Mouse (Mus musculus) neural tube, embryonic 13.5 days (tissue): ENCODE data around the gene Fggy. TPM values are rescaled to one million over a fixed set of nuclear protein-coding genes. Genes with fewer than 3 reads are reported as not detected.

Experiments used
- ATAC-seq: fragments of 200-750 bp; cut with Nextera tagmentation; 2 replicates; pipeline ENCODE4 v1.8.0; 2017; ENCODE audit warnings: low read depth, mild to moderate bottlenecking, moderate TSS enrichment, moderate library complexity
- H3K27ac ChIP-seq: fragments of 300-500 bp; sonication (generic); replicated peaks from 2 replicates; pipeline ENCODE4 v1.5.1; 2015; ENCODE audit warnings: moderate library complexity, mild to moderate bottlenecking, inconsistent platforms
- H3K27me3 ChIP-seq: fragments of 300-500 bp; sonication (generic); 2 replicates; pipeline ENCODE4 v1.6.1; 2015; ENCODE audit warnings: mild to moderate bottlenecking, inconsistent platforms
- H3K36me3 ChIP-seq: fragments of 300-500 bp; sonication (generic); 2 replicates; pipeline ENCODE4 v1.6.1; 2015; ENCODE audit warnings: mild to moderate bottlenecking, inconsistent platforms
- H3K4me1 ChIP-seq: fragments of 300-500 bp; sonication (generic); replicated peaks from 2 replicates; pipeline ENCODE4 v1.6.1; 2015; ENCODE audit warnings: inconsistent platforms
- H3K4me2 ChIP-seq: fragments of 300-500 bp; sonication (generic); 2 replicates; pipeline ENCODE4 v1.6.1; 2015; ENCODE audit warnings: inconsistent platforms, mild to moderate bottlenecking, moderate library complexity
- H3K4me3 ChIP-seq: fragments of 300-500 bp; sonication (generic); 2 replicates; pipeline ENCODE4 v1.5.1; 2015; ENCODE audit warnings: mild to moderate bottlenecking, inconsistent platforms
- H3K9ac ChIP-seq: fragments of 300-500 bp; sonication (generic); 2 replicates; pipeline ENCODE4 v1.6.1; 2015; ENCODE audit warnings: moderate library complexity, mild to moderate bottlenecking, inconsistent platforms
- H3K9me3 ChIP-seq: fragments of 300-500 bp; sonication (generic); 2 replicates; pipeline ENCODE4 v1.6.1; 2016; ENCODE audit warnings: inconsistent platforms
- WGBS: fragments of 180-500 bp; shearing (Covaris S2); methylation state at CpG from one replicate; pipeline ENCODE4 v1.1.7; 2015; 5-methylcytosine and 5-hydroxymethylcytosine counted together
- polyA plus RNA-seq: library from polyadenylated mRNA; unstranded; fragments of >200 nt; fragmentation: Nextera tagmentation; extraction: Ambion mirVana; gene quantifications from 2 replicates; pipeline ENCODE4 v1.2.1, GENCODE M21; 2015

The Fggy gene
- polyA plus RNA-seq, 1 experiment from 2014 or later: 6.9 TPM

- no peaks in the 10 kb centered on the region for H3K36me3 ChIP-seq
Measured at GRCm38 (mm10) chr4:95668543-95668942, 111.2 kb downstream of the Fggy start.

DNA sequence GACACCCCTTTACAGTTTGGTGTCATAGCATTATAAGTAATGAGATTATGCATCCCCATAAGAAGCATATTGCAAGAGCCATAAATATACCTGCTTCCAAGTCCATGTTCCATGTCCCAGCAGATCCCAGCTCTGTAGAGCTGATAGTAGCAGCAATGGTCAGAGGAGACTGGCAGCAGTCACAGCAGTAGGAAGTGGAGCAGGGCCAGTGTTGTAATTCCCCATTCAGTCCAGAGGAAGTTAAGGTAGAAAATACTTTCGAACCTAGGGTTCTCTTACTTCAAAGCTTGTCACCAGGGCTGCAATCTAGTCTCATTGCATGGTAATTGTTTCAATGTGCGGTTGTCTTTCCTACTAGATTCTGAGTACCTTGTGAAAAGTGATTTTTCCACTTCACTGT, 112.0 kb downstream of the Fggy start:
- Histone ChIP-seq H3K27ac (no peak overlapping the region), H3K9ac (no peak overlapping the region), H3K9me3 (no peaks in the 10 kb centered on the region), H3K4me3 (no peak overlapping the region), H3K27me3 (no peaks in the 10 kb centered on the region), H3K4me1 (no peaks in the 10 kb centered on the region), H3K36me3 (no peaks in the 10 kb centered on the region), H3K4me2 (no peak overlapping the region)
- WGBS: 53% methylated on average over 2 of the region's 2 CpGs
- ATAC-seq: no peak

More at GRCm38 (mm10) chr4:95668543-95668942, 111.2 kb downstream of the Fggy start:
- H3K9me3 ChIP-seq: no peaks in the 10 kb centered on the region
- no peak overlapping the region for H3K27ac ChIP-seq
- 83% methylated on average over 3 of the region's 3 CpGs for WGBS
- no peaks in the 10 kb centered on the region for H3K27me3 ChIP-seq
- ATAC-seq: no peak
- no peak overlapping the region for H3K4me2 ChIP-seq
- H3K9ac ChIP-seq: no peak overlapping the region
- no peaks in the 10 kb centered on the region for H3K4me1 ChIP-seq
- H3K4me3 ChIP-seq: no peak overlapping the region

GRCm38 (mm10) chr4:95670559-95670958, 113.3 kb downstream of the Fggy start:
- Histone ChIP-seq H3K4me1 (no peaks in the 10 kb centered on the region), H3K4me2 (no peak overlapping the region), H3K9ac (no peak overlapping the region), H3K4me3 (no peak overlapping the region), H3K36me3 (no peaks in the 10 kb centered on the region), H3K27me3 (no peaks in the 10 kb centered on the region), H3K27ac (no peak overlapping the region), H3K9me3 (no peaks in the 10 kb centered on the region)
- 63% methylated on average over 3 of the region's 3 CpGs for WGBS
- no peak for ATAC-seq

- no peak overlapping the region for H3K4me2 ChIP-seq
- H3K27me3 ChIP-seq: no peaks in the 10 kb centered on the region
- H3K4me3 ChIP-seq: no peak overlapping the region
- no peaks in the 10 kb centered on the region for H3K36me3 ChIP-seq
- no peak for ATAC-seq
- H3K9ac ChIP-seq: no peak overlapping the region
- no peak overlapping the region for H3K27ac ChIP-seq
- 100% methylated on average over 1 of the region's 1 CpGs for WGBS
- H3K9me3 ChIP-seq: no peaks in the 10 kb centered on the region
- H3K4me1 ChIP-seq: no peaks in the 10 kb centered on the region
Measured at GRCm38 (mm10) chr4:95672039-95672438, 114.7 kb downstream of the Fggy start.

DNA sequence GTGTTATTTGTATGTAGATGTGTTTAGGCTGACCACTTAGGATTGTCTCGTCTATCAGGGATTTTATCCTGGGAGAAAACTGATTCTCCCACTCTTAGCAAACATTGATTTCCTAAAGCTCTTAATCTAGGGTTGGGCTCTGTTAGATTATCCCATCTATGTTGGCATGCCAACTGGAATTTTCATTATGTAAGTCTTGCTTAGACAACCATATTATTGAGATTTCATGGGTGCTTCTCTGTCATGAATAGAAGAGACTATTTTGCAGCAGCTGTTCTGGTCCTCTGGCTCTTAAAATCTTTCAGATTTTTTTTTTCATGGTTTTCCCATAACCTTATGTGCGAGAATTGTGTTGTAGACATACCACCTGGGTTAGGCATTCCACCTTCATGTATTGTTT, 119.1 kb downstream of the Fggy start:
- H3K4me1 ChIP-seq: no peaks in the 10 kb centered on the region
- no peaks in the 10 kb centered on the region for H3K27me3 ChIP-seq
- no peak overlapping the region for H3K9ac ChIP-seq
- no peaks in the 10 kb centered on the region for H3K9me3 ChIP-seq
- no peak overlapping the region for H3K4me3 ChIP-seq
- no peak overlapping the region for H3K4me2 ChIP-seq
- WGBS: 58% methylated on average over 2 of the region's 2 CpGs
- H3K36me3 ChIP-seq: no peaks in the 10 kb centered on the region
- no peak for ATAC-seq
- no peak overlapping the region for H3K27ac ChIP-seq

GRCm38 (mm10) chr4:95680756-95681449, 123.6 kb downstream of the Fggy start:
- H3K4me3 ChIP-seq: no peak overlapping the region
- no peak for ATAC-seq
- H3K4me2 ChIP-seq: no peak overlapping the region
- no peaks in the 10 kb centered on the region for H3K27me3 ChIP-seq
- no peak overlapping the region for H3K9ac ChIP-seq
- no peak overlapping the region for H3K27ac ChIP-seq
- 87% methylated on average over 5 of the region's 5 CpGs for WGBS
- no peaks in the 10 kb centered on the region for H3K9me3 ChIP-seq
- H3K4me1 ChIP-seq: peaks cover 20% of the 10 kb centered on the region
- no peaks in the 10 kb centered on the region for H3K36me3 ChIP-seq

DNA sequence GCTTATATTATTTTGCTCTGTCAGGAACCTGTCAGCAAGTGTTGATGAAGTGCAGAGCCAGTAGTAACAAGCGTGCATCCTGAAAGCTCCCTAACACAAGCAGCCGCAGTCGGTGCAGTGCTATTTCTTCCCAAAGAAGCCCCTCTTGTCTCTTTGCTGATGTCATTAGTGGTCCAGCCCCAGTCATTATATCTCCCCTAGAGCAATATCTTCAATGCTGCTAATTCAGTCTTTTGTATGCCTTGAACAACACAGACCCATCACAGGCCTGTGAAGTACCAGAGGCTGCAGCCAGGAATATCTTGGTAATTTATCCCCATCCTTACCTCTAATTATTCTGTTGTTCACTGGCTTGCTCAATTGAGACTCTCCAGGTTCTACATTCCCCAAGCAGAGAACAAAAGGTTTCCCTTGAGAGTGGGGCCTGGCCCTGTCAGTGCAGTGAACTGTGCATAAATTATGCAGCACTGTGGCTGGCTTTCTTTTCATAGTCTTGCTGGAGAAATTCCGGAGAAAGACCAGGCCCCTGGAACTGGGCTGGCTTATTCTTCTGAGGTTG, 127.3 kb downstream of the Fggy start:
- Histone ChIP-seq H3K4me3 (no peak overlapping the region), H3K36me3 (no peaks in the 10 kb centered on the region), H3K9me3 (no peaks in the 10 kb centered on the region), H3K27me3 (no peaks in the 10 kb centered on the region), H3K27ac (peak overlapping the region; percentile 61), H3K9ac (no peak overlapping the region), H3K4me1 (peaks cover 20% of the 10 kb centered on the region), H3K4me2 (no peak overlapping the region)
- 8% methylated on average over 4 of the region's 4 CpGs for WGBS
- ATAC-seq: peak; percentile 94

- 81% methylated on average over 2 of the region's 2 CpGs for WGBS
- no peak for ATAC-seq
- Histone ChIP-seq H3K9ac (no peak overlapping the region), H3K27me3 (no peaks in the 10 kb centered on the region), H3K4me1 (peaks cover 20% of the 10 kb centered on the region), H3K36me3 (no peaks in the 10 kb centered on the region), H3K4me2 (no peak overlapping the region), H3K9me3 (no peaks in the 10 kb centered on the region), H3K27ac (no peak overlapping the region), H3K4me3 (no peak overlapping the region)
Measured at GRCm38 (mm10) chr4:95686775-95687174, 129.5 kb downstream of the Fggy start.

GRCm38 (mm10) chr4:95687350-95687749, 130.0 kb downstream of the Fggy start:
- Histone ChIP-seq H3K4me2 (no peak overlapping the region), H3K36me3 (no peaks in the 10 kb centered on the region), H3K4me3 (no peak overlapping the region), H3K27ac (no peak overlapping the region), H3K9me3 (no peaks in the 10 kb centered on the region), H3K27me3 (no peaks in the 10 kb centered on the region), H3K4me1 (peaks cover 20% of the 10 kb centered on the region), H3K9ac (no peak overlapping the region)
- no peak for ATAC-seq
- 92% methylated on average over 5 of the region's 5 CpGs for WGBS

DNA sequence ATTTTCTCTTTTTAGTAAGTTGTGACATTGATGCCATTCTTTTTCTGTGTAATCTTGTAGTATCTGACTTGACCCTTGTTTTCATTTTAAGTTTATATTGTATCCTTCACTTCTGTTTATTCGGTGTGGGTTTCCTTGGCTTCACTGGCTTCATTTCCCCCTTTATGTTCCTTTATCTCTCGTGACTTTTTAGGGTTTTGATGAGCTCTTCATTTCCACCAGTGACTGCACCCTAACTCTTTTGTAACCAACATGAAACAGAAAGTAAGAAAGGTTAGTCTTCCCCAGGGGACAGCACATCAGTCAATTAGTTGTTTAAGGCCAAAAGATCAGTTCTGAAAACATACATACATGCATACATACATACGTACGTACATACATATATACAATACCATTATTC, 130.9 kb downstream of the Fggy start:
- WGBS: 87% methylated on average over 4 of the region's 4 CpGs
- Histone ChIP-seq H3K4me2 (no peak overlapping the region), H3K4me1 (peaks cover 20% of the 10 kb centered on the region), H3K9ac (no peak overlapping the region), H3K4me3 (no peak overlapping the region), H3K27ac (no peak overlapping the region), H3K36me3 (no peaks in the 10 kb centered on the region), H3K9me3 (no peaks in the 10 kb centered on the region), H3K27me3 (no peaks in the 10 kb centered on the region)
- ATAC-seq: no peak

DNA sequence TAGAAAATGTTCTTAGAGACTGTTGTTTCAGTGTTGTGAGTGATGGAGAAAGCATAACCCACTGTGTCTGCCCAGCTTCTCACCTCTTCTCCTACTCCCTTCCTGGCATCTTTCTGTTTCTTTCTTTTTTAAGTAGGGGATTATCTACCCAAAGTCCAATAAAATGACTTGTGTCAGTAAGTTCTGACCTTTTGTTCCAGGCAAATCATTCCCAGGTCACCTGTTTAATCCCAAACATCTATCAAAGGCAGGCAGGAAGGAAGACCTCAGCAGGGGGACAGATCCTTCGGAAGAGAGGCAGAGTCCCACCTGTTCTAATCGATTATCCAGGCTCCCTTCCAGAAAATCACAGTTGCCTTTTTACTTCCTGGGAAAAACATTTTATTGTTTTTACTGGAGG, 143.1 kb downstream of the Fggy start:
- Histone ChIP-seq H3K27ac (no peak overlapping the region), H3K9me3 (no peaks in the 10 kb centered on the region), H3K27me3 (no peaks in the 10 kb centered on the region), H3K9ac (no peak overlapping the region), H3K4me1 (no peaks in the 10 kb centered on the region), H3K36me3 (no peaks in the 10 kb centered on the region), H3K4me2 (no peak overlapping the region), H3K4me3 (no peak overlapping the region)
- 73% methylated on average over 2 of the region's 2 CpGs for WGBS
- no peak for ATAC-seq

- Histone ChIP-seq H3K9me3 (no peaks in the 10 kb centered on the region), H3K27me3 (no peaks in the 10 kb centered on the region), H3K4me1 (no peaks in the 10 kb centered on the region), H3K27ac (no peak overlapping the region), H3K36me3 (no peaks in the 10 kb centered on the region), H3K9ac (no peak overlapping the region), H3K4me3 (no peak overlapping the region), H3K4me2 (no peak overlapping the region)
- ATAC-seq: no peak
- WGBS: 78% methylated on average over 5 of the region's 5 CpGs
Measured at GRCm38 (mm10) chr4:95707941-95708897, 150.9 kb downstream of the Fggy start.
